Mouse (Mus musculus) cerebellum, adult 2 months (tissue): ENCODE data around the gene Dok1. TPM values are rescaled to one million over a fixed set of nuclear protein-coding genes. Genes with fewer than 3 reads are reported as not detected.
A peak's percentile ranks its signal among the peaks of the same experiment; 100 is the strongest.

Source experiments
- DNase-seq, 2 experiments: peaks; one replicate each; pipeline ENCODE4 v3.0.0; 2021
- H3K27ac ChIP-seq: fragments of 200-500 bp; 2 replicates; pipeline ENCODE4 v1.5.1; 2012; ENCODE audit warnings: low read length, control low read depth, inconsistent platforms; ENCODE audit not compliant: insufficient read depth
- H3K27me3 ChIP-seq: fragments of 200-500 bp; 2 replicates; pipeline ENCODE4 v1.6.1; 2012; ENCODE audit warnings: inconsistent platforms, mild to moderate bottlenecking, low read length, moderate library complexity; ENCODE audit not compliant: control insufficient read depth, insufficient read depth
- H3K4me1 ChIP-seq: fragments of 200-500 bp; 2 replicates; pipeline ENCODE4 v1.6.1; 2011; ENCODE audit warnings: low read length; ENCODE audit not compliant: control insufficient read depth, insufficient read depth
- H3K4me3 ChIP-seq: fragments of 200-500 bp; replicated peaks from 2 replicates; pipeline ENCODE3; 2011; ENCODE audit warnings: mild to moderate bottlenecking, low read depth, low read length, control low read depth; ENCODE audit not compliant: insufficient read depth
- CTCF ChIP-seq: fragments of 200-500 bp; IDR thresholded peaks from 2 replicates; pipeline ENCODE4 v1.5.1; 2011; ENCODE audit warnings: low read depth, mild to moderate bottlenecking, control low read depth, low read length, moderate library complexity, borderline replicate concordance; ENCODE audit not compliant: insufficient read depth
- POLR2A ChIP-seq: fragments of 200-500 bp; IDR thresholded peaks from 2 replicates; pipeline ENCODE4 v1.6.1; 2011; ENCODE audit warnings: low read length, control low read depth, borderline replicate concordance; ENCODE audit not compliant: insufficient read depth
- WGBS: fragments of 180-500 bp; shearing (Covaris S2); methylation state at CpG from one replicate; pipeline ENCODE4 v1.1.7; 2018; 5-methylcytosine and 5-hydroxymethylcytosine counted together
- polyA plus RNA-seq: library from polyadenylated mRNA; depleted of rRNA; stranded (reverse); fragments of >200 nt; gene quantifications from 2 replicates; pipeline ENCODE4 v1.2.3, GENCODE M21; 2012

Dok1 gene
- polyA plus RNA-seq, 1 experiment, result 1.7 TPM

GRCm38 (mm10) chr6:83070247-83070310, 36.8 kb upstream of the Dok1 start, which contains the start of gene Tlx2:
Gene Tlx2 (minus strand): TSS chr6:83070293.
- no peak for TF ChIP-seq POLR2A
- TF ChIP-seq CTCF, result no peak

GRCm38 (mm10) chr6:83069488-83070246, 36.4 kb upstream of the Dok1 start:
- peaks cover 13% of the 10 kb centered on the region; the same call in 1 of the 2 replicates for H3K27me3 ChIP-seq
- WGBS, result under 1% methylated on average over 64 of the region's 69 CpGs
- no peaks in the 10 kb centered on the region for H3K4me1 ChIP-seq
- DNase-seq, result peak in 1 of 2 experiments; percentile 41
- no peak overlapping the region for H3K27ac ChIP-seq
- H3K4me3 ChIP-seq, result no peak overlapping the region
- no peak for TF ChIP-seq POLR2A

More at GRCm38 (mm10) chr6:83070247-83070310, 36.8 kb upstream of the Dok1 start, which contains the start of gene Tlx2:
- WGBS, result under 1% methylated on average over 10 of the region's 10 CpGs
- Histone ChIP-seq H3K27me3 (peaks cover 13% of the 10 kb centered on the region; the same call in 1 of the 2 replicates), H3K4me1 (no peaks in the 10 kb centered on the region), H3K4me3 (no peak within 1 kb of the TSS), H3K27ac (no peak within 1 kb of the TSS)
- peak in 1 of 2 experiments; percentile 27 for DNase-seq

- WGBS, result under 1% methylated on average over 81 of the region's 81 CpGs
Measured at GRCm38 (mm10) chr6:83068706-83069487, 35.6 kb upstream of the Dok1 start.

GRCm38 (mm10) chr6:83068221-83068620, 35.0 kb upstream of the Dok1 start:
- Histone ChIP-seq H3K4me1 (no peaks in the 10 kb centered on the region), H3K27me3 (peaks cover 14% of the 10 kb centered on the region; the same call in 1 of the 2 replicates), H3K4me3 (no peak overlapping the region), H3K27ac (no peak overlapping the region)
- no peak for TF ChIP-seq POLR2A
- TF ChIP-seq CTCF, result no peak
- no peak for DNase-seq
- 14% methylated on average over 8 of the region's 8 CpGs for WGBS

More at GRCm38 (mm10) chr6:83068706-83069487, 35.6 kb upstream of the Dok1 start:
- Histone ChIP-seq H3K27me3 (peaks cover 13% of the 10 kb centered on the region; the same call in 1 of the 2 replicates), H3K4me1 (no peaks in the 10 kb centered on the region), H3K4me3 (no peak overlapping the region), H3K27ac (no peak overlapping the region)
- TF ChIP-seq CTCF (no peak), POLR2A (no peak)
- DNase-seq, result peak in 1 of 2 experiments; percentile 32

- Histone ChIP-seq H3K4me1 (no peaks in the 10 kb centered on the region), H3K4me3 (no peak overlapping the region), H3K27ac (no peak overlapping the region), H3K27me3 (peaks cover 14% of the 10 kb centered on the region; the same call in 1 of the 2 replicates)
- no peak for DNase-seq
- WGBS, result 28% methylated on average over 6 of the region's 6 CpGs
- TF ChIP-seq CTCF (no peak), POLR2A (no peak)
Measured at GRCm38 (mm10) chr6:83066441-83066840, 33.2 kb upstream of the Dok1 start.

DNA sequence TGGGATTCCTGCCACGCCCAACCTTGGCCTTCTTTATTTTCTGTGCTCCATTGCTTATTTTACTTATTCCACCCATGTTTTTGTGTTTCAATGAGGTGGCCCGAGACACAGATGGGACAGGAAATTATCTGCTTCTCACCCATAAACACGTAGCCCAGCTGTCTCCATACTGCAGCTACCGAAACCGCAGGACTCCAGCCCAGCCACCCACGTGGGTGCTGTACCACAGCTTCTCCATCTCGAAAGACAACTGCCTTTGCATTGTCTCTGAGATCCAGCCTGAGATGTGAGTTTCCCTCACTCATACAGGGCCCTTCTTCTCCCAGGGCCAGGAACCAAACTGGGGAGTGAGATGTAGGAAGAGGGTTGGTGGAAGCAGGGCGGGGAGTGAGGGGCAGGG, 32.7 kb upstream of the Dok1 start:
- Histone ChIP-seq H3K27me3 (peaks cover 13% of the 10 kb centered on the region; the same call in 1 of the 2 replicates), H3K4me3 (no peak overlapping the region), H3K27ac (no peak overlapping the region), H3K4me1 (no peaks in the 10 kb centered on the region)
- WGBS, result 37% methylated on average over 8 of the region's 8 CpGs
- DNase-seq, result no peak
- TF ChIP-seq CTCF (no peak), POLR2A (no peak)

DNA sequence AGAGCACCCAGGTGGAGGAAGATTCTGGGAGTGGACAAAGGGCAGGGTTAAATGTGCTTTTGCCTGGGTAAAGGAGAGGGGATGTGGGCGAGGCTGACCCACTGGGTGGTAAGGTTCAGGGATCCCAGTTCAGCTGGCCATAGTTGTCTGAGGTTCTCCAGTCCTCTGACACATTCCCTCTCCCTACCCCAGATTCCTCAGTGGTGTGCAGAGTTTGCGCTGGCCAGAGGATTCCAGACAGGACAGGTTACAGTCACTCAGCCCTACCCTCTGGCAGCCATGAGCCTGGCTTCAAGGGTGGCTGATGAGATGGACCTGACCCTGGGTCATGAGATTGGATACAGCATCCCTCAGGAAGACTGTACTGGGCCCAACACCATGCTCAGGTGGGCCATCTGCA, 25.5 kb upstream of the Dok1 start:
- 80% methylated on average over 2 of the region's 2 CpGs for WGBS
- DNase-seq, result no peak
- H3K27me3 ChIP-seq, result peaks cover 2% of the 10 kb centered on the region; the same call in 1 of the 2 replicates
- TF ChIP-seq POLR2A (no peak), CTCF (no peak)
- H3K4me1 ChIP-seq, result peaks cover 7% of the 10 kb centered on the region; the same call in 1 of the 2 replicates
- no peak overlapping the region for H3K27ac ChIP-seq
- no peak overlapping the region for H3K4me3 ChIP-seq

DNA sequence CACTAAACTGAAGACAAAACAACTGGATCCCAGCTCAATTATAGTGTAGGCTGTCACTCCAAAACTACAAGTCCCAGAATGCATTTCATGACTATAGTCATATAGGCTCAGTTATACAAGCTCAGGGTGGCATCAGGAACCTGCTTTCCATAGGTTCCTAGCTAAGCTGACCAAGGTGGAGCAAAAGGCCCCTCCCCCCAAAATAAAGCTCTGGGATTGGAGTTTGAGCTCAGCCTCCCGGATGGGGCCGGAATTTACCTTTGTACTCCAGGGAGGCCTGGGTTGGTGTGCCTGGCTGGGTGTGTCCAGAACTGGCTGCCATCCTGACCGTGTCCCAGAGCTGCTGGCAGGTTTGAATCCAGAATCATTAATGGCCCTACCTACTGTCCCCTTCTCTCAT, 24.5 kb upstream of the Dok1 start, which contains the start of gene Dqx1:
Dqx1 (plus strand) TSS at position 55 of the 400 bp plus-strand sequence.
- TF ChIP-seq POLR2A (no peak), CTCF (no peak)
- Histone ChIP-seq H3K27me3 (no peaks in the 10 kb centered on the region), H3K4me1 (peaks cover 11% of the 10 kb centered on the region), H3K4me3 (no peak within 1 kb of the TSS), H3K27ac (no peak within 1 kb of the TSS)
- 59% methylated on average over 3 of the region's 3 CpGs for WGBS
- DNase-seq, result no peak
